Mouse (Mus musculus) monocyte, adult 2 months (primary cell): Measurements from ENCODE around the gene Crct1.

Experiments used
- DNase-seq, 2 experiments: peaks; one replicate each; pipeline ENCODE4 v3.0.0; 2022; ENCODE audit warnings: low spot score in 2 of 2, low read depth in 1 of 2

Crct1 gene

DNA sequence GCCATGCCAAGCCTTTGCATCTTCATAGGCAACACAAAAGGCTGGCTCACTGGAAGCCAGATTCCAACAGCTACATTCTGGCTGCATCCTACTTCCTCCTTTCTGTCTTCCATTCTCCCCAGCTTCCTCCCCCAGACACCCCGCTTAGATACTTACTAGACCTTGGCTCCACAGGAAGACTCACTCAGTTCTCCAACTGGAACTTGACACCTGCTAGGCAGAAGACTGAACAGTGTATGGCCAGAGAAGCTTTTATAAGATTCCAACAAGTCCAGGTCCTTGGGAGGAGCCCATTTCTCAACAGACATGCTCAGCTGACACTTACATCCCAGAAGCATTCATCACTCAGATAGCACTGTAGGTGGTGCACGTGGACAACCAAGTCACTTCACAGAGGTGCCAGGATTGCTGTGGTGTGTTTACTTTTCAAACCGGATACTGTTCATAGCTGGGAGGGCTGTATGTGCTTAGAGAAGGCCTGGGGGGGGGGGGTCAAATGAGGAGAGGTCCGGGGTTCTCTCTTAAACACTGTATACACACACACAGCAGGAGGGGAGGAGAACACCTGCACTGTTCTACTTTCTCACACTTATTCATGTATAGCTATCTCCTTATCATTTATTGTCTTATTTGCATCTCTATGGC is at the start of gene Crct1:
Crct1 (minus strand) TSS at position 228 of the 645 bp plus-strand sequence.
- DNase-seq, result no peak

DNA sequence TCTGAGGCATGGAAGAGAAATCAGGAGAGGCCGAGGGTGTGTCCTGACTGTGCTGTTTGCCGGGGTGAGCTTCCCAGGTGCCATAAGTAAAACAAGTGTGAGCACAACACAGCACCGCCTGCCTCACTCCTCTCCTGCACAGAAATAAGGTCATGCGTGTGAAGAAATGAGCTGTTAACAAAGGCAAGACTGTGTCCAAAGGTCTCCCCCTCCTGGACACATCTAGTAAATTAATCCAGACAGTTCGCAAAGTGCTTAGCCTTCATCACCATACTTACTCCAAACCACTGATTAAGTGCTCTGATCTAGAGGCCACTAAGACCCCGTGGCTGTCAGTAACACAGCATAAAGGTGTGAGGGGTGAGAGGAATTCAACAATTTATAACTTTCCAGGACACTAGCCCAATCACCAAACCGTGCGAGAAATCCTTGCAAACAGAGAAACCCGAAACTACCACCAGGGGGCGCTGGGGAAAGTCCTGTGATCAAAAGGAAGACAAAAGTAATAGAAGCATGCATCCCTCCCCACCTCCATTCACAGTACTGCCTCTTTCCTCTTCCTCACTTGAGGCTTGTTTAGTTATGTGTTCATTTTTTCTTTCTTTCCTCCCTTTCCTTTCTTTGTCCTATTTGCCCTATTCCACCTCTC is 37.5 kb upstream of the Crct1 start:
- DNase-seq, result no peak

DNA sequence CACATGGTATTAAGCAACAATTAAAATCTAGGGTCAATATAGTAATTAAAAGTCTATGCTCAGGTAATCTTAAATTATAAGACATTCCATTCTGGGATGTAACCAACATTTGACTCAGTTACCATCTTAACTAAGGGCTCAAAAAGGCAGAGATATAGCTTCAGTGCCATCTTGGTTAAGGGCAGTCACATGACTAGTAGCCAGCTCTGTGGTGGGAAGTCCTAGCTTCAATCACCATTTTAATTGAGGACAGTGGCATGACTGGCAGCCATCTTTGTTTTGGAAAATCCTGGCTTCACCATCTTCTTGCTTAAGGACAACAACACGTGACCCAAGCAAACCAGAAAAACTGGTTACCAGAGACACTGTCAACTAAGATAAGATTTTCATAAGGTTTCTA is 34.7 kb upstream of the Crct1 start:
- DNase-seq, result no peak

DNA sequence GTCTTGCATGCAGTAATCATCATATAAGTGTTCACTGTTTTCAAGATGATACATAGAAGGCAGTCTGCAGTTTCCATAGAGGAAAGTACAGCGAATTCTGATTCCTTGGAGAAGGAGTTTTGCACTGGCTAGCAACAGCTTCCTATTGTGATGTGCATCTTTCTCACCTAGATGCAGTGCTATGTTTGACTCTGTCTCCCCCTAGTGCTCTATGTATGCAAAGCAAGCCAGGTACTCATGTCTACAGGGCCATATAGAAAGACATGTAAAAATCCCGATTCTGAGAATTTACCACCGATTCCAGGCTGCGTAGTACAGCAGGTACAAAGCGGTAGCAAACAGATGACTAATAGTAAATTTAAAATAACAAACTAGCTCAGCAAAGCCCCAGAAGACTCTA is 16.0 kb upstream of the Crct1 start:
- DNase-seq, result no peak

DNA sequence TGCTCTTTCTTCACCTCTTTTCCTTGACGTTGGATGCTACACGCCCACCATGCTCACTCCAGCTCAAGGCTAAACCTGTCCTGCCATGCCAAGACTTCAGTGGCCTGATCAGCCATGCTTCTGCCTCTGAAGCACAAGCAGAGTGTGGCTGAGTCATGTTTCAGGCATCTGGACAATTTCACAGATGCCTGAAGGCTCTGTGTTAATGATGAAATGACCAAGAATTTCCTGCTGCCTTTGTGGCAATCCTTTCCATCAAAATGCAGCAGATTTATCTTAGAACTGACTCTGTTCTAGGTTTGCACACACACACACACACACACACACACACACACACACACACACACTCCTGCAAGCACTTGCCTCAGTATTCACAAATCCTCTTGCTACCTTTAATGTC is 10.0 kb upstream of the Crct1 start:
- DNase-seq, result no peak

DNA sequence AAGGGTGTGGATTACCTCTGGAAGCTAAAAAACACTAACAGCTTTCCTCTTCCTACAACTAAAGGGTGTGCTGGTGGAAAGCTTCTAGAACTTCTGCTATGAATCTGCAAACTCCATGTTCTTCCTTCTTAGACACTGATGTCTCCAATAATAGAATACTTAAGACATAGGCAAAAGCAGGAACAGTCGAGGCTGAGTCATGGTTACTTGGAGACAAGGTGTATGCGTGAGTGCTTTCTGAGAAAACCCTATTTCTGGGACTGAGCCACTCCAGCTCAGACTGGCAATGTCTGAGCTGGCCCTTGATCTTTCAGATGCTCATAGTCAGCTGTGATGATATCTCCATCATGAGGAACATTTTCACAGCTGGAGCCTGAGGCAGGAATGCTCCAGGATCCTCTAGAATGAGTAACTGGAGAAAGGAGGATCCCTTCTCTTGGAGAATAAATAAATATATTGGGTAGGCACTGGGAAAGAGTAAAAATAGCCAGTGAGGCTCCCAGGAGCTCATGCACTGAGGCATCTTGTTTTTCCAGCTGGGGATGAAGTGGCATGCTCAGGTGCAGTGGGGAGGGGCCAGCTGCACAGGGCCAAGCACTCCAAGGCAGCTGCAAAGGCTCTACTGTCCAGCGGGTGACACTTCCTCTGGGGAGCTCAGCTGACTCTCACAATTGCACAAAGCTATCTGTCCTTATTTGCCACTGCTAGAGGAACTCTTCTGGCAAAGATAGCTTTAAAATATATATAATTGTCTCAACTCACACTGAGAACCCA is 8.1 kb upstream of the Crct1 start:
- no peak for DNase-seq

DNA sequence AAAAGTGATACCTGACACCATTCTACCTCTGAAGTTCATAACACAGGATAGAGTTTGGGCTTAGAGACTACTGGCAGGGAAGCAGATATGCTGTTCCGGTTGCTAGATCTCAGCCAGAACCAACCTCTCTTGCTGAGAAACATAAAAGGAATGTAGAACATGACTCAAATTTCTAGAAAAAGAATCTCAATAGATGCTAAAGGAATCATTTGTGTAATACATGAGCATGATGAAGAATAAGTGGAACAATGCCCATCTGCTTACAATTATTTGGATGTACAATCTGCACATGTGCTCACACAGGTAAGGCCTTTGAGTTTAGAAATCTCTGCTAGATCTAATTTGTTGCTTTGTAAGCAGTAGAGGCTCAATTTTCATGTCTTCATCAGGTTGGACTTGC is 5.7 kb upstream of the Crct1 start:
- DNase-seq, result no peak

DNA sequence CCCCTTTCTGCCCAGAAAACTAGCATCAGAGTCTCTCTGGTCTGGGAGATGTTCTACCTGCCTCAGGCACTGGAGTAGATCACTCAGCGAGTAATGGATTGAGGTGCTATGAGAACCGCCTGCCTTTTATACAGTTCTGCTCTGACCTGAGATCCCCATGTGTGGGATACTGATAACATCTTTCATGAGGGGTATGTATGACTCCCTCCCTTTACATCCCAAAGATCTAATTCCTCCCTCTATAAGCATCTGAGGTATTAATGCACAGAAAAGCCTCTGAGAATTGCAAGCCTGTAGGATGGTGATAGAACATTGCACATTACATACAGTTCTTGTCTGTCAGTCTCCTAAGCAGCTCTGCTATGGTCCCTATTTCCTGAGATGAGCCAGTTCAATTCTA is 3.5 kb upstream of the Crct1 start, which contains the start of gene Lce1m:
Lce1m (minus strand) TSS at position 101 of the 400 bp plus-strand sequence.
- no peak for DNase-seq

DNA sequence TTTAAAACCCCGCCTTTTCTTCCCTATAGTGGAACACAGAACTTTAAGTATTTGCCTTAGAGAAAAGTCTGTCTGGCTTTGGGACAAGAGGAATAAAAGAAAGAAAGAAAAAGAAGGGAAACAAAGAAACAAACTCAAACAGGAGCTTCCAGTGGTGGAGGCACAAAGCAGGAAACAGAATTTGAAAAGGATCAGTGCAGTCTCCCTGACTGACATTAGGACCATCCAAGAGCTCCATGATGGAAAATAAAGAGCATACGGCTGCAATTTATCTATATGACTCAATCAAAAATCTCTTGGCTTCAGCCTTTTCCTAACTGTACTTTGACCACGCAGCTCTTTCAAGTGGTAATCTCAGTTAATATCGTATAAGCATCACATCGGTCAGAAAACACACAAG is 616 bp downstream of the Crct1 start:
- no peak for DNase-seq

DNA sequence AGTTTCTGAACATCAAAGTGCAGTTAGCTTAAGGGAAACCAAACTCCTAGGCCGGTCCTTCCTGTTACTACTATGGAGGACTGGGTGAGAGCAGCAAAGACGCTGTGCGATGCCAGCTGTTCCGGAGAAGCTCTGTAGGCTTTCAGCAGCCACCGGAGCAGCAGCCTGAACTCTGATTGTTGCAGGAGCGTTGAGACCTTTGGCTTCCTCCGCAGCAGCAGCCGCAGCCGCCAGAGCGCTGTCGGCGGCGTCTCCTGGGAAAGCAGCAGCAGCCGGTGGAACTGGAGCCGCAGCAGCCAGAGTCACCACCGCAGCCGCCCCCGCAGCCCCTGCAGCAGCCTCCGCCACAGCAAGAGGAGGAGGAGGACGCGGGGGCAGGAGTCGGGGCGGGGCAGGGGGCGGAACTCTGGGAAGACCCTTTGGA is 1.1 kb downstream of the Crct1 start:
- DNase-seq, result no peak

DNA sequence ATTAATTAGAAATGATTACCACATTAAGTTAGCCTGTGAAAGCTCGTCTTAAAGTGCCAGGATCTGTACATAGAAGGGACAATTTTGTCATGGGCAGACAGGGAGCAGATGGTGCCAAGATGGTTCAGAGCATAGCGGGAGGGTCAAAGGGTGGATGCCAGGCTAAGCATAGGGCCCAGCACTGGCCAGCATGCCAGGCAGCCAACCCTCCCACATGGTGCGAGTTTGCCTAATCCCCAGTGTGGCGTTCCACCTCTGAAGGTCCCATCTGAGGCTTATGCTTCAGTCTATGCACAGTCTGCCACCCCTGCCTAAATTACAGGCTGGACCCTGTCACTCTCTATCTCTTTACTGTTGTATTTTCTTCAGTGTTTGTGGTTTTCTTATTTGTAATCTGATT is 12.6 kb downstream of the Crct1 start:
- DNase-seq, result no peak

DNA sequence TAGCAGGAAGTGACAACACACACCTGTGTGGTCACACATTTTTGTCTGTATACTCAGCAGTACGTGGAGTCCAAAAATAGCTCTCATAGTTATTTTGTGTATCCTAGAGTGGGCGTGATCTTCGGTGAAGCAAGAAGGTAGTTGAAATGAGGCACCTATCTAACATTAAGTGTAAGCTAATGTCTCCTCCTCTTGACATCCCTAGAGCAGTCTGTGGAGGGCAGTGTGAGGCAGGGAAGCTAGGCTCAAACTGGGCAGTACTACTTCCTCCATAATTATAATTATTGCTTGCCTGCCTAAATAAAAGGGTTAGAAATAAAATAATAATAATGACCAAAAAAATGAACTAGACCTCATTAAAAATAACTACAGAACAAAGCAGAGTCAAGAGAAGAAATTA is 14.9 kb downstream of the Crct1 start:
- no peak for DNase-seq

DNA sequence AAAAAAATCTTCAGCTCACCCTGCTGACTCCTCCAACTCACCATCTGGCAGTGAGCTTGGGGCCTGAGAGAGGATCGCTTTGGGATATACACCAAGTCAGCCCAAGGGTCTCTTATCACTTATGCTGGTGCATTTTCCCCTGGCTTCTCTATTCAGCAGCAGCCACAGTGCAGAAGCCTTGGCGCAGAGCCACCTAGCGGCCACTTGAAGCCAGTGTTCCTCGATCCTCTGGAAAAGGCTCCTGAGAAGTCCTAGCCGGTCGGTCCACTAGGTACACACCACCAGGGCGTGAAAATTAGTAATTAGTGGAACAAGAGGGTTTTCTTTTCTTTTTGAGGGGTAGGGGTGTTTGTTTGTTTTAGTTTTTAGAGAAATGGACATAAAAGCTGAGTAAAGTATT is 16.8 kb downstream of the Crct1 start:
- DNase-seq, result no peak

DNA sequence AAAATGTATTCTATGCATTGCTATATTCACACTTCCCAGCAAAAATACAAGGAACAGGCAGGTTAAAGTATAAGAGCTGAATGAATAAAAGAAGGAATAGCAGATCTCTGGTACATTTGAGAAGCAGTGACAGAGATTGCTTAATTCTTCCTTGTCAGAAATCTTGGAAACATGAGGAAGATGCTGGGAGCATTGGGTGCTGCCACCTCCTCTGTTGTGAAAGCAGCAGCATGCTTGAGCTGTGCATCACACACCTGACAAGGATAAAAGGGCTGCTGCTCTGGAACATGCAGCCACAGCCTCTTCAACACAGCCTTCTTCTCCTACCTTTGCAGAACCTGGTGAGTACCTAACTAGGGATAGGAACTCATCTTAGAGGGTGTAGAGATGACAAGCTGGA is 23.6 kb downstream of the Crct1 start, which contains the start of gene Lce3f:
Lce3f (plus strand) TSS at position 301 of the 400 bp plus-strand sequence.
- no peak for DNase-seq

DNA sequence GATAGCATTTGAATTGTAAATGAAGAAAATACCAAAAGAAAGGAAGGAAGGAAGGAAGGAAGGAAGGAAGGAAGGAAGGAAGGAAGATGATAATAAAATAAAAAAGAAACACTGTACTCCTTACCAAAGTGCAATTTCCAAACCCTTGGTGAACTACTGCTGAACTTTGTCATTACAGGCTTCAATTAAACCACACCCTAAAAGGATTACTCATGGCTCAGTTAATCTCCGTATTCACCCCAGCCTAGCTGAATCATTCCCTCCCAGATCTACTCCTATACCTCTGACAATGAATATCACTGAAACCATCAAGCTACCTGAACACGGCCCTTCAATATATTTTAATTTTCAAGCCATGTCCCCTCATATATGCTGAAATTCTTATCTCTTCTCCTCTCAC is 37.0 kb downstream of the Crct1 start:
- DNase-seq, result no peak

DNA sequence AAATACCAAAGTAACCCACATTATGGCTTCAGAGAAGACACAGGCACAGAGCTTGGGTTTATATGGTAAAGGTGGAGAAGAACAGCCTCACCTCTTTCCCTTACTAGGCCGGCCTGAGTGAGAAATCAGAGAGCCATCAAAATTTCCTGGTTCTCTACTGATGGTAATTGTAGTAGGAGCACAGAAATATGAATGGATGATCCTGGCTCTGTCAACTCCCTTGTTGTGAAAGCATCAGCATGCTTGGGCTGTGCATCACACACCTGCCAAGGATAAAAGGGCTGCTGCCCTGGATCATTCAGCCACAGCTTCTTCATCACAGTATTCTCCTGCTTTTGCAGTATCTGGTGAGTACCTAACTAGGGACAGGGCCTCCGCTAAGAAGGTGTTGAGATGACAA is 48.7 kb downstream of the Crct1 start, which contains the start of gene Lce3e:
Lce3e (plus strand) TSS at position 301 of the 400 bp plus-strand sequence.
- DNase-seq, result no peak
